Mouse (Mus musculus) urinary bladder, adult 2 months (tissue): ENCODE results near the gene Rpl35a. TPM values are rescaled to one million over a fixed set of nuclear protein-coding genes. Genes with fewer than 3 reads are reported as not detected.
"Not testable (repeated sequence)": the region's sequence is repeated elsewhere in the genome, so short reads cannot be mapped to it uniquely, and the experiment has no call there.

Source experiments
- DNase-seq: peaks from one replicate; pipeline ENCODE4 v3.0.0; 2022; ENCODE audit warnings: low spot score
- polyA plus RNA-seq: library from polyadenylated mRNA; depleted of rRNA; stranded (reverse); fragments of >200 nt; gene quantifications from 2 replicates; pipeline ENCODE4 v1.2.3, GENCODE M21; 2012; rRNA removed

The Rpl35a gene
- polyA plus RNA-seq: 1,609 and 1,643 TPM in 2 replicates

DNA sequence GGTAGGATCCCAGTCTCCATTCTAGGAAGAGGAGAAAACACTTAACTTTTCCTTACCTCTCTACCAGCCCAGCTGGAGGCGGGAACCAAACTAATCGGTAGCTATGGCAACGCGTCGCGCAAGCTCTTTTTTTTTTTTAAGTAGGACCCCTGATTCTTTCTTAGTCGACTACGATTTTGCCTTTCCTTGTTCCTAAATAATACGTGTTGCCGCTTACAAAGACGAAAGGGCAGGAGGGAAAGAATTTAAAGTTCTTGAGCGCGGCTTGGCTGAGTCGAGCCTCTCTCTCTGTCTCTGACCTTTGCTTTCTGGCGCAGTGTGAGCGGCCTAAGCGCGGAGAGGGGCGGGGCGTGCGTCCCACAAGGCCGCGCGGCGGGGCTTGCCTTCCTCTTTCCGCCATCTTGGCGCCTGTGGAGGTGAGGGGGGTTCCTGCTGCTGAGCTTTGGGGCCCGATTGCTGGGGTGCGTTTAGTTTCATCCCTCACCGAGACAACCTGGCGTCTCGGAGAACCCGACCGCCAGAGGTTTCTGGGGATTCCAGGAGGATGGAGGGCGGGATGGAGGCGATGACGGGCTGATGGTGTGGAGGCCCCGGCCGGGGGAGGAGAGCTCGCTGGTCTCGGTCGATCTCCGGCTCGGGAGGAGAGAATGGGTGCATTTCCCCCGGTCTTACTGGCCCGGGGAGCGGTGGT lies at the start of gene Rpl35a, which contains the start of gene Iqcg:
Gene Rpl35a (plus strand): TSS at position 359 of the 691 bp plus-strand sequence.
Gene Iqcg (minus strand): TSS at position 124 of the 691 bp plus-strand sequence.
- peak; percentile 89 for DNase-seq

- no peak for DNase-seq
Observed at GRCm38 (mm10) chr16:33006888-33007287, 49.4 kb upstream of the Rpl35a start.

- DNase-seq: no peak
Observed at GRCm38 (mm10) chr16:33007436-33007835, 48.8 kb upstream of the Rpl35a start.

DNA sequence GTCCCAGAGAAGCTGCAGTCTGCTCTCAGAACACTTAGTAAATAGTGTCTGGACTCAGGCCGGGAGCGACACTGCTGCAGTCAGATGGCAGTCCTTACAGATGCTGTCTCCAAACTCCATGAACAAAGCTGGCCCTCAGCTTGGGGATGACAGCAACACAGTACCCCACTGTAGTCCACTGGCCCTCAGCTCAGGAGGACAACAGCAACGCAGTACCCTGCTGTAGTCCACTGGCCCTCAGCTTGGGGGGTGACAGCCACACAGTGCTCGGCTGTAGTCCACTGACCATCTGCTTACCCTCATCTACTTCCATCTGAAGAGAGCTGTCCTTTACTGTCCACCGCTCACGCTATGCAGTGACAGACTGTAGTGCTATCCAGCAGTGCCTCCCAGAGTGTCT lies 46.1 kb upstream of the Rpl35a start:
- no peak for DNase-seq

DNA sequence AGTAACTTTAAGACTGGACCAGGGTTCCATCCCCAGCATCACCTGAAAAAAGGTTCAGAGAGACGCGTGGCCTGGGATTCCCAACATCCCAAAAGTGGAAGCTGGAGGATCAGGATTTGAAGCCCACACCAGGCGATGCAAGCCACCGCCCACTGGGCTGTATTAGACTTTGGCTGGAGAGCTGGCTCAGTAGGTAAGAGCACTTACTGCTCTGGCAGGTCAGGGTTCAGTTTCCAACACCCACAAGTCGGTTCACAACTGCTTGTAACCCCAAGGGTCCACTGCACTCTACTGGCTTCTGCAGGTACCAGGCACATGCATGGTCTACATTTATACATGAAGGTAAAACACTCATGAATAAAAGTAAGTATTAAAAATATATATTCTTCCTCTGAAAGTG lies 42.5 kb upstream of the Rpl35a start:
- no peak for DNase-seq

GRCm38 (mm10) chr16:33014921-33015320 lies 41.3 kb upstream of the Rpl35a start:
- DNase-seq: no peak

DNA sequence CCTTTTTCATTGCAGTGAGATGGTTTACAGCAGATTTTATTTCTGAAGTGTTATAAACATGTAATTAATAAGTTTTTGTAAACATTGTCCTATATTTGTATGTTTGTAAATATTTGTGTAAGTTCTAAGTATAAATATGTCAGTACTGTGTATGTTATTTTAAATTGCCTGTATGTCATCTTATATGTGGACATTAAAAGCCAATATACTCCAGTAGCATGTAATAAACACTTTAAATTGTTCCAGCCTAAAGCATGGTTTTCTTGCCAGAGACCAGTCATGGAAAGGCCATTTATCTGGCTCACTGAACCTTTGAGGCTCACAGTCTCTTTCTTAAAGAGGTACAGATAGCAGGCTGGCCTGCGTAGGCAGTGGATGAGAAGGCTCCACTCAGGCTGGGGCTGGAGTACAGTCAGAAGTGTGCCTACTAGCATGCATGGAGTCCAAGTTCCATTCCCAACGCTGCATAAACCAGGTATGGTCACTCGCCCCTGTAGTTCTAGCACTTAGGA lies 40.8 kb upstream of the Rpl35a start:
- DNase-seq: no peak

DNA sequence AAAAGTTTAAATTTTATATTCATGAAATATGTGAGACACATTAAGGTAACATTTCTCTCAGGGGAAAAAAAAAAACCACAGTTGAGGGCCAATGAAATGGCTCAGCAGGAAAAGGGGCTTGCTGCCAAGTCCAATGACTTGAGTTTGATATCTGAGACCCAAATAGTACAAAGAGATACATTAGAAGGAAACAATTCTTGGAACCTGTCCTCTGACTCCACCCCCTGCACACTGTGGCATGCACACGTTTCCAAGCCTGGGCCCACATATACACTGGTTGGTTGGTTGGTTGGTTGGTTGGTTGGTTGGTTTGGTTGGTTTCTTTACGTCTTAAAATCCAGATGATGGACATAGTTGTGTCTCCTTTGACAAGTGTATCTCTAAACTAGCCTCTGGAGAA lies 40.3 kb upstream of the Rpl35a start:
- no peak for DNase-seq

GRCm38 (mm10) chr16:33017677-33018349 lies 38.4 kb upstream of the Rpl35a start:
- no peak for DNase-seq

GRCm38 (mm10) chr16:33019117-33019770 lies 37.0 kb upstream of the Rpl35a start:
- no peak for DNase-seq

DNA sequence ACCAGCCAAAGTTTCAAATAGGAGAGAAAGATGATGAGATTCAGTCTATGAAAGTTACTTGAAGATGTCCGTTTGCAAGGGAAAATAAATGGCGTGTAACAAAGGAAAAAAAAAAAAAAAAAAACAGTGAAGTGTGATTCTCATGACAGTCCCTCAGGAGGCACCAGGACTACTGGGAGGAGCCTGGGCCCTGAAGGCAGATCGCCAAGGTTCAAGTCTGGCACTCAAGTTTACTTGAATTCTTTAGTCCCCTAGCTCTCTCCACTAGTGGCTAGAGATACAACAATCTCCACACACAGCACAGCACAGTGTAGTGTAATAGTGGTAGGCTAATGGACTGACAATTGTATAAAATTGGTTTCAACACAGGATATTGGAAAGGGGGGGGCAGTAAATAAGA lies 34.9 kb upstream of the Rpl35a start:
- DNase-seq: no peak

DNA sequence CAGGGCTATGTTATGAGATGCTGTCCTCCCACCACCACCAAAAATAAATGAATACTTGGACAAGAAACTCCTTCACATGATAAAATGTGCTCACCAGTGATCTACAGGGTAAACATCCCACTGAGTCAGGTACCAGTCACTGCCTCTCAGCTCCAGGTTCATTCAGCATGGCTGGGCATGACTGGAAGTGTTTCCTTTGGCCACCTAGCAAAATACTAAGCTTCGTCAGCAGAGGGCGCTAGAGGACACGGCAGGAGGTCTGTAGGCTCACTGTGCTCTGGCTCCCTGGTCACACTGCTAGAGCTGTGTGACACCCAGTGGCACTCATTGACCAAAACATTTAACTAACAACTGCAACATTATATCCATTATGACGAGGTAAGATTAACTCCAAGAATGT lies 32.5 kb upstream of the Rpl35a start:
- peak; percentile 59 for DNase-seq

- no peak for DNase-seq
Observed at GRCm38 (mm10) chr16:33024456-33025104, 31.7 kb upstream of the Rpl35a start.

GRCm38 (mm10) chr16:33026357-33026756 lies 29.9 kb upstream of the Rpl35a start:
- DNase-seq: no peak

GRCm38 (mm10) chr16:33036006-33036405 lies 20.2 kb upstream of the Rpl35a start:
- DNase-seq: no peak

- DNase-seq: no peak
Observed at GRCm38 (mm10) chr16:33042682-33043081, 13.6 kb upstream of the Rpl35a start.

GRCm38 (mm10) chr16:33043268-33043667 lies 13.0 kb upstream of the Rpl35a start:
- DNase-seq: no peak

DNA sequence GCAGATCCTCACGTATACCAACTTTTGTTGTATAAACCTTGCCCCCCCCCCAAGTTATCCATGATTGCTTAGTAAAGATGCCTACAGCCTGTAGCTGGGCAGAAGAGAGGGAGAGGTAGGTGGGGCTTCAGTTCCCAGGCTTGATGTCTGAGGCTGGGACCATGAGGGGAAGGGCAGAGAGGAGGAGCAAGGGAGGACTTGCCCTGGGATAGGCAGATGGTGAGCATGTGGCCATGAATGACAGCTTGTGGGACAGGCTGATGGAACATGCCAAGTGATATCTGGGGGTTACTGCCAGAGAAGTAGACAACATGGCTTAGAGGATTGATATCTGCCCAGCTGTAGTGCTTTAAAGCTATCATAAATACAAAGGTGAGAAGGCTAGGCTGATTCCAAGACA lies 8.2 kb upstream of the Rpl35a start:
- DNase-seq: no peak

GRCm38 (mm10) chr16:33048686-33049085 lies 7.6 kb upstream of the Rpl35a start:
- no peak for DNase-seq

- no peak for DNase-seq
Observed at GRCm38 (mm10) chr16:33049809-33050208, 6.4 kb upstream of the Rpl35a start.

GRCm38 (mm10) chr16:33053141-33053540 lies 3.1 kb upstream of the Rpl35a start:
- no peak for DNase-seq

DNA sequence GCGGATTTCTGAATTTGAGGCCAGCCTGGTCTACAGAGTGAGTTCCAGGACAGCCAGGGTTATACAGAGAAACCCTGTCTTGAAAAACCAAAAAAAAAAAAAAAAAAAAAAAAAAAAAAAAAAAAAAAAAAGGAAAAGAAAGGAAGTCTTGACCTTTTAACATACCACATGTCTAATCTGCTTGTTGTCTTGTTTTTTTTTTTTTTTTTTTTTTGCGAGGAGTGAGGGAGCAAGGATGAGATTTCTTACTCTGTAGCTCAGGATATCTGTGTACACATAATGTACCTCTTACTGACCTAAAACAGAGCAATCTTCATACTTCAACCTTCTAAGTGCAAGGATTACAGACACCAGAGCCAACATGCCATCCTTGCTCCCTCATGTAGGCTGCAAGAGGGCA lies 1.3 kb upstream of the Rpl35a start:
- not testable (repeated sequence) for DNase-seq
